Mouse (Mus musculus) liver (tissue): Measurements from ENCODE around the gene Ptpn22.

Source experiments
- DNase-seq: peaks from one replicate; pipeline ENCODE4 v3.0.0-alpha.2; 2020; ENCODE audit warnings: mixed read lengths

Ptpn22 gene

DNA sequence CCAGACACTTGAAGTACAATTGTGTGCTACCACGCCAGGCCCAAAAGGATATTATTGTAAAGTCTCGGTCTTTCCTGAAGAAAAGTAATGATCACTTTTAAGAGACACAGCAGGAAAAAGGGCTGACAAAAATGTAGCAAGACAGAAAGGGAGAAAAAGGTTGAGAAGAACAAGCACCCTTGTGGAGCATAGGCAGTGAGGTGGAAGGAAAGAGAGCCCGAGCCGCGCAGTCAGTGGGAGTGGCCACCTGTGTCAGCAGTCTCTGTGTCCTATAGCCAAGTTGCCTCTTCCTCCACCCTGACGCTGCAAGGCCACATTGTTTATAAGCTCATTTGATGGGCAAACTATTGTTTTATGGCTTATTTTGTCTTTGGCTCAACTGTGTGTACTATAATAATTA lies 67.9 kb downstream of the Ptpn22 start:
- peak; percentile 37 for DNase-seq

GRCm38 (mm10) chr3:103944794-103945562 lies 85.4 kb downstream of the Ptpn22 start:
- no peak for DNase-seq

- no peak for DNase-seq
Observed at GRCm38 (mm10) chr3:103948666-103949065, 89.1 kb downstream of the Ptpn22 start.

DNA sequence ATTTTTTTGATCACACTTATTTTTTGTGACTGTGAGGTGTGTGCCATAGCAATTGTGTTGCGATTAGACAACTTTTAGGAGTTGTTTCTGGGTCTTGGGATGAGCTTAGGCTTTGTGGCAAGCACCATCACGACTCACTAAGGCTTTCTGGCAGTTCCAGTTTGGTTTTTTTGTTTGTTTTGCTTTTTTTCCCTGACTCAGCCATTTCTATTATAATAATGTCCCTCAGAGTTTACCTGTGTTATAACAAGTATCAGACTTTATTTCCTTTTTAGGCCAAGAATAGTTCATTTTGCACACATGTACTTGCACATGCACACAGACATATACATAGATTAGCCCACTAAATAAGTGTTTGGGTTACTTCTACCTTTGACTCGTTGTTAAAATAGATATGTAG lies 101.0 kb downstream of the Ptpn22 start:
- no peak for DNase-seq
